Mouse (Mus musculus) lung, adult 2 months (tissue): Measurements from ENCODE around the gene Serf2.

ENCODE experiments used
- CTCF ChIP-seq: fragments of 200-500 bp; IDR thresholded peaks from 2 replicates; pipeline ENCODE4 v1.5.1; 2011; ENCODE audit warnings: mild to moderate bottlenecking, low read length, control low read depth; ENCODE audit not compliant: insufficient read depth
- POLR2A ChIP-seq: fragments of 200-500 bp; IDR thresholded peaks from 2 replicates; pipeline ENCODE4 v1.6.1; 2011; ENCODE audit warnings: low read depth, mild to moderate bottlenecking, control low read depth, low read length, borderline replicate concordance; ENCODE audit errors: extremely low read depth

DNA sequence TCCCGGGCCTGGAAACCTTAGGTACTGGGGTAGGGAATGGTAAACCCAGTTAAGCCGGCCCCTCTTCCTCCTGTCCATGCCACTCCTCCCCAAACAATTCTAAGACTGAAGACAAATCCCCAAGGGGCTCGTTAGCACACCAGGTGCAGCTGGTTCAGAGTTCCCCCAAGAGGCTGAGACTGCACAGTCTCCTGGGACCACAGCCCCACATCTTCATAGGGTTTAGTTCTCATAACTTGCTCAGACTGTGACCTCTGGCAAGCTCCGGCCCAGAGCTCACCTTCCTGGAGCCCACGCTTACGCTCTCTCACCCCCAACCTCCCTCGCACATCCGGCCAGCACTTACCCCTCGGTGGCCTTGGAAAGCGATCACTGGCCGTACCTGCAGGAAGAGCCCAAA lies 7.2 kb upstream of the Serf2 start:
- TF ChIP-seq CTCF (no peak), POLR2A (no peak)
